Mouse (Mus musculus) left cerebral cortex, adult 9 months (tissue): ENCODE measurements around the gene Fads2.
A peak's percentile ranks its signal among the peaks of the same experiment; 100 is the strongest.

Experiments used
- DNase-seq, 2 experiments: peaks; one replicate each; pipeline ENCODE4 v3.0.0; 2022; ENCODE audit warnings: low spot score in 2 of 2

Fads2 gene

DNA sequence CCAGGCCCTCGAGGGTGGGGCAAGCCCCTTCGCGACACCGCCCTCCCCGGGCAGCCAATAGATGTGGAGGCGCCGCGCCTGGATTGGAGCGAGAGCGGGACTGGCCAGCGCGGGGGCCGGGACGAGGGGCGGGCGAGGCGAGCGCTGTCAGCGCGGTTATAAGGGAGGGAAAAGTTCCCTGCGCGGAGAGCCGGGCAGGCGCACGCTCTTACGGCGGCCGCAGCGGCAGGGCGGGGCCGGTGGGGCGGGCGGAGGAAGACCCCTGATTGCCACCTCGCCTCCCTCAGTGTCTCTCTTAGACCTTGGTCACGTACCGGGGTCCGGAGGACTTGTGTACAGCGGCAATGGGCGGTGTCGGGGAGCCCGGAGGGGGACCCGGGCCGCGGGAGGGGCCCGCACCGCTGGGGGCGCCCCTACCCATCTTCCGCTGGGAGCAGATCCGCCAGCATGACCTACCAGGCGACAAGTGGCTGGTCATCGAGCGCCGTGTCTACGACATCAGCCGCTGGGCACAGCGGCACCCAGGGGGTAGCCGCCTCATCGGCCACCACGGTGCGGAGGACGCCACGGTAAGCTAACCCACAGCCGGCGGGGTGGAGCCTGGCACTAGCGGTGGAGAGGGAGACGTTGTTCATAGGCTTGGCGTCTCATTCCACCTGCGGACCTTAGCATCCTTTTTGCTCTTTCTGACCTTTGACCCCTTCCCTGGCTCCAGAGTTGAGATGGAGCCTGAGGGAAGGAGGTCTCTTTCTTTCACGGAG lies 60.0 kb downstream of the Fads2 start, which contains the start of gene Fads3:
Gene Fads3 (plus strand): TSS at position 182 of the 761 bp plus-strand sequence.
- peak in 1 of 2 experiments; percentile 78 for DNase-seq

DNA sequence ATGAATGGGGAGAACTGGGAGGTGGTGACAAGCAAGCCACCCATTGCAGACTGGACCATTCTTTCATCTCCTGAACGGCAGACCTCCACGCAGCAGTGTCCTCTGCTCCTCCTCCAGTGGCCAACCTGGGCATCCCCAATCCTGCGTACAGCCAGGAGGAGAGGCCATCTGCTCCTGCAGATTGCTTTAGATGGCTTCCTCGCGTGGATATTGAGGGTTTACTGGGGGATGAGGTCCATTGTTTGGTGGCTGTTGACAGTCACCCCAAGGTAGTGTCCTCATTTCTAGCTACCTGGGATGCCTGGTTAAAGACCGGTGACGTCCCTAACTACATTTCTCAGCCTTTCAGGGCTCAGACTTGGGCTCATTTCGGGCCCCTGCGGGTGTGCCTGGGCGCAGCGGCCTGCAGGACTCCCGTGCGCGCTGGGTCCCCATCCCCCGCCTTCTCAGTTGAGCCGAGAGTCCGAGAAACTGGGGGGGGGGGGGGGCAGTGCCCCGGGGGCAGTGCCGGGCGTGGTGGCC lies 60.6 kb downstream of the Fads2 start:
- DNase-seq, result no peak

DNA sequence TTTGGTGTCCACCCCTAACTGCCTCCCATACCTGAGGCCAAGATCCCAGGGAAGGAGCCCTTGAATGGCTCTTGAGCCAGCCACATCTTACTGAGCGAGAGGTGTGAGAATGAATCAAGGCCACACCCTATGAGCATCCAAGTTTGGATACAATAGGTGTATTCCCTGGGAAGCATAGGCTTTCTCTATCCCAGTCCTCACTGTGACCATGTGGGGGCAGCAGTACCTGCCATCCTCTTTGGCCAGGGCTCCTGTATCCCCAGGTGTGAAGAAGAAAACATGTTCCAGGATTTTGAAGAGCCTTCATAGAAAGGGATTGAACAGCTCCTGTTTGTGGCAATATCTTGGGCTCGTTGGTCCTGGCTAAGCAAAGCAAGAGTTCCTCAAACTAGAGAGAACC lies 61.9 kb downstream of the Fads2 start:
- DNase-seq, result no peak

DNA sequence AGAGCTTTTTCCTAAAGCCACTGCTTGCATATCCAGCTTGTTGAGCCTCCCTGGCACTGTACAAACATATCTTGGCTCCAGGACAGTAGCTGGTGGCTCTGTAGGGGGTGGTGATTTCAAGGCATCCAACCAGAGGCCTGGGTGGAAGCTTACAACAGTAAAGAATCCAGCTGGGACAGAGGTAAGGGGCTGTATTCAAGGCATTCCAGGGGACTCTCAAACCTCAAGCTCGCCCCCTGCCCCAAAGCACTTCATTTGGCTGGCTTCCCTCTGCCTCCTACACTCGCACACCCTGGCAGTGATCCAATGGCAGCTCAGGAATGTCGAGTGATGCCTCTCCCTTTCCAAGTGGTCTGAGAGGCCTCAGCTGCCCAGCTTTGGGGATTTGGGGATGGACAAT lies 62.6 kb downstream of the Fads2 start:
- DNase-seq, result no peak

DNA sequence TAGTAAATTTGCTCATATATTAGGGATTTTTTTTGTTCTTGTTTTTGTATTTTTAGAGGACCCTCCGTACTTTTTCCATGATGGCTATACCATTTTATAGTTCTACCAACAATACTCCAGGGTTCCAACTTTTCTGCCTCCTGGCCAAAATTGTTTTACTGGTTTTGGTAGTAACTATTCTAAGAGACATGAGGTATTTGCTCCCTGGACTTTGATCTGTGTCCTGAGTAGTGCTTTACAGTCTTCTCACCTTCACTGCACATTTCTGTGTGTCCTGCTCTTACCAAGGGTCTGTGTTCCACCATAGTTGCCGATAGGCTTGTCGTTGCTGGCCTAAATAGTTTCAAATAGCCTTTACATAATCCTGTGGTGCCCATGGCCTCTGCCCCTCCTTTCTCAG lies 63.2 kb downstream of the Fads2 start:
- no peak for DNase-seq

DNA sequence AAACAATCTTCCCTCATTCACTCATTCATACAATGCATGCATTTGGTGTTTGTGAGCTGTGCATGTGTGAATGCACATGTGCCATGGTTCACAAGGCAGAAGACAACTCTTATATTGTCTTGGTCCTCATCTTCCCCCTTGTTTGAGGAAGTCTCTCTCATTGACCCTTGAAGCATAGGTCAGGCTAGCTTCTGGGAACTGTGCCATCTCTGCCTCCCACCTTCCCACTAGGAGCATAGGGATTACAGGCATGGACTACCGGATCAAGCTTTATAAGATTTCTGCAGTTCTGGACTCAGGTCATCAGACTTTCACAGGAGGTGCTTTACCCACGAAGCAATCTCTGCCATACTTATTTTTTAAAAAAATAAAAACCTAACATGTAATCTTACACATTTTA lies 64.0 kb downstream of the Fads2 start:
- DNase-seq, result no peak

DNA sequence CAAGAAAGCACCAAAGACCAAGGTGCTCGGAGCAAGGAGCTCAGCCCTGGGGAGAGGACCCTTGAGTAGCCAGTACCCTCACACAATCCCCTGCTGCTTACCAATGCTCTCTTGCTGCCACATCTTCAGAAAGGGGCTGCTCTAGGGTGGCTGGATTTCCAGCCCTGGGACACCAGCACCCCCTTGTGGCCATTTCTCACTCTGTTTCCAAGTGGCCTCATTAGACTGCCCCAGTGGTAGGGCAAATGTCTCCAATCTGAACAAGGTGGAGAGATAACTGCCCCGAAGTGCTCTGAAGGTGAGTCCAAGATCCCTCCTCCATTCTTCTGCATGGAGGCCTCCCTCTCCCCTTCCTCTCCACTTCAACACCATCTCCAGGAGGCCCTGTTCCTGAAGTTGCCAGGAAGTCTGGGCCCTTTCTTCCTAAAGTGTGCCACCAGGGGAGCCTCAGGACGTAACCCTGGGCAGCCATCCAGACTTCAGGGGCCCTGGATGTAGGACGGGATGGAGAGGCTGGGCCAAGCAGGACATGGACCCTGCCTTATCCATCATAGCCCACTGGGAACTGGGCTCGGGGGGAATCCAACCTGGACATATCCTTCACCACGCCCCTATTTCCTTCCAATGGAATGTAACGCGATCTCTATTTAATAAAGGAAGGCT lies 66.6 kb downstream of the Fads2 start:
- peak in 1 of 2 experiments; percentile 82 for DNase-seq

DNA sequence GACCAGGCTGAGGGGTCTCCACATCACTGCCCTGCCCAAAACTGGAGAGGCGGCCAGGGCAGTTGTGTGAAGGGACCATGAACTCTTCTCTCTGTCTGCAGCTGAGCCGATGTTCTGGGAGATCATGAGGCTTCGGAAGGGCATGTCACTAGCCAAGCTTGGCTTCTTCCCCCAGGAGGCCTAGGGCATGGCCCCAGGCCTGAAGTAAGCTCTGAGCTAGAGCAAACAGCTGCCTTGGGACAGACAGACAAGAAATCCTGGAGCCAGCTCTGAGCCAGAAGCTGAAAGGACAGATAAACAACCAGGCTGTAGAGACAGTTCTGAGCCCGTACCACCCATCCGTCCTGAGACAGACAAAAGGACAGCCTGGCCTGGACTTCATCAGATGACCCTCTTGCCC lies 67.2 kb downstream of the Fads2 start:
- DNase-seq, result no peak

DNA sequence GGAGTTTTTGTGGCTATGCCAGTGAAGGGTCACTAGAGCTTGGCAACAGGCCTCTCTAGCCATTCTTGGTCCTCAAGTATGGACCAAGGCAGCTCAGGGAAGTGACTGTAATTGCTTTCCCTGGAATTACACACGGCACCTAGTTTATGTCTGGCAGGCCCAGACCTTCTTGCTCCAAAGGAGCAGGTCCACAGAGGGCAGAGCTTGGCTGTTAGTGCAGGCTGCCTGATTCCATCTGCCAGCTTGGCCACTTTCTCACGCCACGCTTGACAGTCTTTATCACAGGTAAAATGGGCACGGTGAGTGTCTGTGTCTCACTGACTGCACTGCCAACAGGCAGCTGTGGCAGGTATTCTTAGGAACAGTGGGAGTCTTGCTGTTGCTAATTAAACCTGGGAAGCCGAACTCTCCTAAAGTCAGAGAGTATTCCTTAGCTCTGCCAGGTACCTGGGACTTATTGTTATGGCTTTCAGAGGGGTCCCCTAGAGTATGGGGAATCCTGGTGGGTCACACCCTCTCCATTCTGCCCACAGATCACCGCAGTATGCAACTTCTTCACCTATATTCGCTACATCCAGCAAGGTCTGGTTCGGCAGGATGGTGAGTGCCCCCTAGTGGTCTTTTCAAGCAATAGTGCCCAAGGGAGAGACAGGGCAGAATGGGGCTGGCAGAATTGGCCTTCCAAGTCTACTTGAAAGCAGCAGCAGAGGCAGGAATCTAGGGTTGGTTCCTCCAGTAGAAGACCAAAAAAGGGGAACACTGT lies 68.2 kb downstream of the Fads2 start:
- DNase-seq, result peak in 1 of 2 experiments; percentile 78

DNA sequence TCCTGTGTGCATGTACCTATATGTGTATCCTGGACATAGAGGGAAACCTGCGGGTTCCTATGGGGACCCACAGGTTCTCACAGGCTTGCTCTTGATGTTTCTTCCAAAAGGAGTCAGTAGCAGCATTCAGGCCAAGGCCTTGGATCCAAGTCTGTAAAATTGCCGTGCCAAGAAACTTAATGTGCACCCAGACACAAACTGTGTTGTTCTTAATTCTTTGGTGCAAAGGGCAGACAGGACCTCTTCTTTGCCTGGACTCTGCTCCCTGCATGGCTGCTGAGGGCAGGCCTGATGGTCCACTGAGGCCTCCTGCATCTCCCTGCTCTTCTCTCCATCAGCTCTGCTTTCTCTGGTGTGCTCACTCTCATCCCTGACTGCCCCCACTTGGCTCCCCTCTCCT lies 71.8 kb downstream of the Fads2 start:
- DNase-seq, result no peak

DNA sequence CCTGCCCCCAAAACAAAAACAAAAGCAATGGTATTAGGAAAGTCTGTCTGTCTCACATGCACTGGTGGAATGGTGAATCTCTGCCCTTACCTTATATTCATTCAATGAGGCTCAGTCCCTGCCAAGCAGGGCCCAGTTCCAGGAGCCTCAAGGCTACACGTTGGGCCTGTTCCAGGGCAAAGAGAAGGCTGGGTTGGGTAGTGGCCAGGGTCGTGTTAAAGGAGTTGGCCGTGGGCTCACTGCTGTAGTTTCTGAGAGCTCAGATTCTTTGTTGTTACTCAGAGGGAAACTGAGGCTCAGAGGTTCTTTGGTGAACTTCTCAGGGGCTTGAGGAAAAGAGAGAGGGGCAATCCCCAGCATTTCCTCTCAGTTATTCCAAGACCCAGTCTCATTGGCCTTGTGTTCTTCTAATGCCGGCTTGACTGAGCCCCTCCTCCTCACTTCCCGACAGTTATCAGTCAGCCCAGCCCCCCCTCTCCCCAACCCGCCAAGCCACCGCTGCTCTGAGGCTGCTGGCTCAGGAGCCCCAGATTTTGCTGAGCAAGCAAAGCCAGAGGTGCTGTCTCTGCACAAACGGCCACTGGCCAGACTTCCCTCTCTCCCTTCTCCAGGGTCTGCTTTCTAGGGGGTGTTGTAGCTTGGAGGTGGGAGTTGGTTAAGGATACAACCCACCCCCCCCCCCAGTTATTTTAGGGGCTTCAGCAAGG lies 76.2 kb downstream of the Fads2 start:
- DNase-seq, result no peak

DNA sequence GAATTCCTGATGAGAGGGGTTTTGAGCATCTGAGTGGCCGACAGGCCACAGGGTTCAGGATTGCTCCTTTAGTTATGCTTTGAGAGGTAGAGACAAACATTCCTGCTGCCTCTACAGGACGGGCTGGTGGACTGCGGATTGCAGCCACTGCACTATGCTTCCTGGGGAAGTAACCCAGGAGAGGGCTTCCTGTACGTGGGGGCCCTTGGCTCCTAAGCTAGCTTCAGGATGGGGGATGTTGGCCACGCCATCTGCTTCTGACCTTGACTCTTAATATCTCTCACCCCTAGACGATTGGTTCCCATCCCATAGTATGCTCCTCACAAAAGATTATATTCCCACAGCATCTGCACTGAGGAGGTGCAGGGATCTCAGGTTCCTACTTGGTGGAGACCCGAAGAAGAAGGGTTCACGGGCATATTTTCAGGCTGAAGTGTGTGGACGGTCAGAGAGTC lies 78.2 kb downstream of the Fads2 start:
- DNase-seq, result no peak

DNA sequence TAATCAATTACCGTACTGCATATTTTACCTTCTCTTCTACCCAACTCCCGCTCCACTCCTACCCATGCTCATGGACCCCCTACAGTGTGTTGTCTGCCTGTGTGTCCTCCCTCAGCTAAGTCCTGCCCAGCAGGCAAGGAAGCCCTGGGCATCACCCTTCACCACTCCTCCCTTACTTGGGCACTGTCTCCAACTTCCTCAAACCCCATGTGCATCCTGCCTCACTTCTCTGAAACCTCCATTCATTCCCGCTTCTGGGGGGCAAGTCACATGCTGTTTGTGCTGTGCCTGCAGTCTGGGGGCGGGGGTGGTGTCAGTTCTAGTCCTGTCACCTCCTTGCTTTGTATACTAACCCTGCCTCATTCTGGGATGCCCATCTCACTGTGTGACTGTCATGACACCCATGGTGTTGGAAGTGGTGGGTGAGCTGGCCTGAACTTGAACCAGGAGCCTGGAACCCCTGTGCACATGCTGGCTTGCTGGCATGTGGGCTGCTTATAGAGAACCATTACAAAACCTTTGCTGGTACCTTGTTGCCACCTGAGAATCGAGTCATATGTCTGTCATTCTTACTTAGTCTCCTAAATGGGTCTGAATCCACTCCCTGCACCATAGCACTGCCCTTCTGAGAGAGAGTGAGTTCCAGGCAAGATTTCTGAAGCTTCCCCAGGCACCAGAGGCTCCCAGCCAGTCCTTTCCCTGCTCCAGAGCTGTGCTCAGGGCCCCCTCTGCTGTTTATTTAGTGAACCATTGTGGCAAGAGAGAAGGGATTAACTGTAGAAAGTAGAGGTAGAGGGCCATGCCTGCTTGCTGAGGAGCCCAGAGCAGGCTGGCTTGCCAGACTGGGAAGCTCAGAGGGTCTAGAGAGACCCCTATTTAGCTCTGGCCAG lies 78.9 kb downstream of the Fads2 start:
- peak in 1 of 2 experiments; percentile 70 for DNase-seq

DNA sequence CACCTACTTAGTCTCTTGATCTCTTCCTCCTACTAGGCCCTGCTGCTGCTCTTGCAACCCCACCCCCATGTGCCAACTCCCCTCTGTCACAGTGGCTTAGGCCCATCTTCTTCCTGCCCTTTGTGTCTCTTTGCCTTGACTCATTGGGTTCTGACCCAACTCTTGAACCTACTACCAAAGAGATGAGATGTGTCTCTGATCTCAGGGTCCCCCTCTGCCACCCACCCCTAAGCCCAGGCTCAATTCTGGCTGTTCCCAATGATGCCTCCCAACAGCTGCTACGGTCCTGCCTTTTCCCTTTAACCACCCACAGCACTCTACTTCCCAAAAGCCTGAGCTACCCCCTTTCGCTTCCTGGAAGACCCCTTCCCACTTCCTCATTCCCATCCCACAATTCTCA lies 79.6 kb downstream of the Fads2 start:
- no peak for DNase-seq

DNA sequence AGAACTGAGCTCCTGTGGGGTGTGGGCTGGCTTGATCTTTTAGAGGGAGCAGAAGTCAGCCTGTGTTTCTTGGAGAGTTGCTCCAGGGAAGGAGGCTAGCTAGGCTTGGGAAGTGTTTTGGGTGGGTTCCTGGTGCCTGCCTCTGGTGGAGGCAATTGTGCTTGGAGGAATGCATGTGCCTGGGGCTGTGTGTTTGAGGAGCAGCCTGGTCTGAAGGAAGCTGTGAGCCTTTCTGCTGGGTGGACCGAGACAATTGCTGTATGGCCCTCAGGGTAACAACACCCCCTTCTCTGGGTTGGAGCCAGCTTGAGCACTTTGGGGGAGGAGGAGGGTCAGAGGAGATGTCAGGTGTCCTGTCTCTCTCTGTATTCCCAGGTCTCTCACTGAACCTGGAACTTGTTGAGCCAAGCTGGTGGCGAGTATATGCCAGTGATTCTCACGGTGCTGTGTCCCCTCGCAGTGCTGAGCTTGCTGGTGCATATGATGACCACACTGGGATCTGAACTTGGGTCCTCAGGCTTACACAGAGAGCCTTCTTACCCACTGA lies 82.3 kb downstream of the Fads2 start:
- DNase-seq, result no peak

DNA sequence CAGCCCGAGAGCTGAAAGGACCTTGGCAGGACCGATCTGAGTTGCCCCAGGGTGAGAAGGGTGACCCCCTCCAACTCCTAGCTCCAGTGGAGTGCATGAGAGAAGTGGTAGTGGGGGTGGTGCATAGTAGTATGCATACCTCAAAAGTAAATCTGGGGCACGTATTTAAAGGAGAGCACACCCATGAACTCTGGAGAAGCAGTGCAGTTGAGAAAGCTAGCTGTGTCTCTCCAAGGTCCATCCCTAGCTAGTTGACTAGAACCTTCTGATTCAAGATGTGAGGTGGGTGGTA lies 83.1 kb downstream of the Fads2 start:
- no peak for DNase-seq

DNA sequence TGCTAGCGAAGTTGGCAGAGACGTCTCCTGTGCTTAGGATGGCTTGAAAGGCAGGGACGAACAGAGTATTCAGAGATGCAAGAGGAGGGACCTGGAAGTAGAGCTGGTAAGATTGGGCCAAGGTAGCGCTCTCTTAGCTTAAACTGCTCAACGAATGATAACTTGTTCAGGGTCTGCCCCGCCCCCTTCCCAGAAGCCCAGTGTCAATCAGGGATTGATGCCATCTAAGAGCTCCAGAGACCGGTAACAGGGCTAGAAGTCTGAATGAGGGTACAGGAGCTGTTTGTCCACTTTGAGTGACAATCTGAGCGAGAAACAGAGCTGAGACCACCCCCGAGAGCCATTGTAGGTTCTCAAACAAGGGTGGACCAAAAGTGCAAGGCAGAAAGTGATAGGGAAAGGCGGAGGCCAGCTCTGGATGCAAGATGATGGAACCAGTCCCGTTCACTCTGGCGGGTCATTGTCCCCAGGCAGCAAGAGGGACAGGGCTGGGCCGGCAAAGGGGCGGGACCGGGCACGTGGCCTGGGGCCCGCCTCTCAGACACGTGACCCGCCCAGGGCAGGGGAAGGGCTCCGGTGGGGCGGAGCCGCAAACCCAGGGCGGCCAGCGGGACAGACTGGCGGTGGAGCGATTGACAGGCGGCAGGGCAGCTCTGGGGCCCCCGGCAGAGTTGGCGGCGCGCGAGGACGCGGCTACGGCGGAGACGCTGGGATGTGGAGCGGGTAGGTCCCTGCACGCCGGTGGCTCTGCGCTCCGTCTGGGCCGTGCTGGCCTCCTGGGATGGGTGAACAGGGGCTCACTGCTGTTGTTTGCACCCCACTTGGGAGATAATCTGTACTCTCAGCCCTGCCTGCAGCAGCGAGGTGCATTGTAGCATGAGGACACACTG lies 83.7 kb downstream of the Fads2 start:
- peak in 1 of 2 experiments; percentile 80 for DNase-seq

DNA sequence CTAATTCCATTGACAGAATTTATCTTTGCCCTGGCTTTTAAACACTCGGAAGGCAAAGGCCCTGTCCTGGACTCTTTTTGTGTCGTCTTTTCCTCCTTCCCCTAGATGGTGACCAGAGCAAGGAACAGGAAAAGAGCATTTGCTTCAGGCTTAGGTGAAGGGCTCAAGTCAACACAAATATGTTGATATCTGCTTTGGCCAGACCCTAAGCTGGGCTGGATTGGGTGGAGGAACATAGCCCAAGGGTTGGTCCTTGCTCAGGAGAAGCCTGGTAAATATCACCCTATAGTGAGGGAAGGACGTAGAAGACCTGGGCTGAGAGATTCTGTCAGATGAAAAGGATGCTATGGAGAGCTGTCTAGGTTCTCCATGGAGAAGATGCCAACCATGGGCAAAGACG lies 85.4 kb downstream of the Fads2 start:
- no peak for DNase-seq

DNA sequence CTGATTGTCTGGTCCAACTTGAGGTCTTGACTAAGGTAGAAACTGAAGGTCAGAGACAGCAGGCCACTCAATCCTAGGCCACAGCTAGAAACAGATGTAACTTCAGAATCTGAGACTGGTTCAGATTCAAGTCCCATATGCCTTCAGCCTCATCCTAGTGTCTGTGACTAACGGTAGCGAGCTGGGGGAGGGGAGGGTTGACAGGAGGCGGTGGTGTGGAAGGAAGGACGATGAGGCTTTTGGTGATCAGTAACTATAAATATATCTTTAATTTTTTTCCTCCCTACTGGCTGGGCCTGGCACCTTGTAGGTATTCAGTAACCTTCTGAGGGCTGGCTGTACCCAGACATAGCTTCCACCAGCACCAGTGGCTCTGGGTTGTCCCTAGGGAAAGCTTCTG lies 86.1 kb downstream of the Fads2 start:
- DNase-seq, result no peak

DNA sequence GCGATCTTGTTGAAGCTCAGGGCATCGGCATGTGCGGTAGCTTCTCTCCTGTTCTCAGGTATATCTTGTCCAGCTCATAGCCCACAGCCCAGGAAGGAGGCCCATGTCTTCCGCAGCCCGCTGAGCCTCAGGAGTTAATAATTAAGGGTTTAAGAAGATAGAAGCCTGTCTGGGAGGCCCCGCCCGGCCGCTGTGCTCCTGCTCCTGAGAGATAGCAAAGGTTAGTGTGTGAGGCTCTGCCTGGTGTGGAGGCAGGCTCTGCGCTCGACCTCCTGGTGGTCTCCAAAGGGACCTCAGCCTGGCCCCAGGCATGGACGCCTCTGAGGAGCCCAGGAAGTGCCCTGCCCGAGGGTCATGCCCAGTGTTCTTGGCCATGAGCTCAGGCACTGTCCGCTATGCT lies 86.7 kb downstream of the Fads2 start:
- DNase-seq, result no peak
